Mouse (Mus musculus) heart, embryonic 15.5 days (tissue): ENCODE measurements around the gene Pip4k2c. TPM values are rescaled to one million over a fixed set of nuclear protein-coding genes. Genes with fewer than 3 reads are reported as not detected.

Experiments
- ATAC-seq: fragments of 200-750 bp; cut with Nextera tagmentation; replicated peaks from 2 replicates; pipeline ENCODE4 v1.8.0; 2017; ENCODE audit warnings: low read depth, moderate TSS enrichment; ENCODE audit not compliant: insufficient number of reproducible peaks, insufficient read depth, low FRiP score
- H3K27ac ChIP-seq: fragments of 300-500 bp; sonication (generic); 2 replicates; pipeline ENCODE4 v1.5.1; 2015; ENCODE audit warnings: mild to moderate bottlenecking, inconsistent platforms
- H3K27me3 ChIP-seq: fragments of 300-500 bp; sonication (generic); 2 replicates; pipeline ENCODE4 v1.6.1; 2015; ENCODE audit warnings: inconsistent platforms
- H3K36me3 ChIP-seq: fragments of 300-500 bp; sonication (generic); 2 replicates; pipeline ENCODE4 v1.6.1; 2015; ENCODE audit warnings: mild to moderate bottlenecking, inconsistent platforms
- H3K4me1 ChIP-seq: fragments of 300-500 bp; sonication (generic); replicated peaks from 2 replicates; pipeline ENCODE4 v1.6.1; 2015; ENCODE audit warnings: inconsistent platforms
- H3K4me2 ChIP-seq: fragments of 300-500 bp; sonication (generic); 2 replicates; pipeline ENCODE4 v1.6.1; 2015; ENCODE audit warnings: inconsistent platforms, mild to moderate bottlenecking, moderate library complexity
- H3K4me3 ChIP-seq: fragments of 300-500 bp; sonication (generic); 2 replicates; pipeline ENCODE4 v1.5.1; 2015; ENCODE audit warnings: mild to moderate bottlenecking, inconsistent platforms
- H3K9ac ChIP-seq: fragments of 300-500 bp; sonication (generic); 2 replicates; pipeline ENCODE4 v1.6.1; 2015; ENCODE audit warnings: mild to moderate bottlenecking, inconsistent platforms
- H3K9me3 ChIP-seq: fragments of 300-500 bp; sonication (generic); replicated peaks from 2 replicates; pipeline ENCODE4 v1.6.1; 2016; ENCODE audit warnings: inconsistent platforms
- WGBS: fragments of 180-500 bp; shearing (Covaris S2); methylation state at CpG from one replicate; pipeline ENCODE4 v1.1.7; 2015; ENCODE audit warnings: mixed read lengths; 5-methylcytosine and 5-hydroxymethylcytosine counted together
- polyA plus RNA-seq: library from polyadenylated mRNA; unstranded; fragments of >200 nt; fragmentation: Nextera tagmentation; extraction: Ambion mirVana; gene quantifications from 2 replicates; pipeline ENCODE4 v1.2.1, GENCODE M21; 2015

The Pip4k2c gene
- polyA plus RNA-seq, 1 experiment from 2014 or later = 23.2 TPM

DNA sequence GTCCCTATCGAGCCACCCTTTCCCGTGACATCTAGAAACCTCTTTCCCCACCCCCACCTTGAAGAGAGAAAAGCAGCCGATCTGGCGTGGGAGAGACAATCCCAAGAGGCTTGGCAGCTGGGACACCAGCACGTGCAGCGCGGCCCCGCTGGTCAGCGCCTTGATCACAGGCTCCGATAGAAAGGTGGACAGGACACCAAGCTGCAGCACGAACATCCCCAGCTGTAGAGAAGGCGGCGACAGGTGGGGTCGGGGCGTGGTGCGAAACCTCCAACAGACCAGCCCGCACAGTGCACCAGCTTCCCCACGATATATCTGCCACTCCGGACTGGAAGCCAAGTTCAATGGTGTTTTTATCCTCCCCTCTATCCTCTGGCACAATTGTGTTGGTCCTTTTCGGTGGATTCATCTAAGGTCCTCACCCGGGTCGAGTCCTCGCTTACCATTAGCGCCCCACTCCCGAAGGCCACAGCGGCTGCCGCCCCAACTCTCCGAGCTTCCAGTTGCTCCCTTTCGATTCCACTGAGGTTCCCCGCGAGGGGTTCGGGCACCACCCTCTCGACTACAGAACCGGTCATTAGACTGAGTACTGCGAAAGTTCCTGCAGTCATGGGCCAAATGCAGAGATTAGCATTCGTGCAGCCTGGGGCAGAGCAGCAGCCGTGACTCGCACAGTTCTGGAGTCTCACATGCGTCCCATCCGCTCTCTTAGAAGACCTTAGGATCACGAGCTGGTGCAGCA is 32.9 kb downstream of the Pip4k2c start:
- no peak for ATAC-seq
- Histone ChIP-seq H3K9ac (no peak overlapping the region), H3K27me3 (peaks cover 93% of the 10 kb centered on the region), H3K36me3 (no peaks in the 10 kb centered on the region), H3K9me3 (no peaks in the 10 kb centered on the region), H3K4me3 (peak overlapping the region; percentile 41), H3K4me1 (peaks cover 32% of the 10 kb centered on the region), H3K4me2 (peak overlapping the region; percentile 71), H3K27ac (no peak overlapping the region)
- WGBS = 5% methylated on average over 41 of the region's 41 CpGs

DNA sequence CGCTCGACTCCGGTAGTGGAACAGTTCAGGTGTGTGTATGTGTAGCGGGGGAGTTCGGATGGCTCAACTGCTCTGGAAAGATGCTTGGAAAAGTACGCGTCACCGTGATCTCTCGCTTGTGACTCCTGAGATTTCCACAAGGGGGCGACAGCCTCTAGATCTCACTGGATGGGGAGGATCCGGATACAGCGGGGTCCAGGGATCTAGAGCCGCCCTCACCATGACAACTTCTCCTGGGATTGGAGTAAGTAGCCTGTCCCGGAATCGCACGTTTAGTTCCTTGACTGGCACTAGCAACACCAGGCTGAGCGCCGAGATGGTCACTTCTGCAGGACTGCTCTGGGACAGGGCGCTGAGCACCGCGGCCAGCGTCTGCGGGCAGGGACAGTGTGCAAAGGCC is 33.7 kb downstream of the Pip4k2c start:
- no peak overlapping the region for H3K27ac ChIP-seq
- peaks cover 32% of the 10 kb centered on the region for H3K4me1 ChIP-seq
- no peaks in the 10 kb centered on the region for H3K9me3 ChIP-seq
- H3K27me3 ChIP-seq = peaks cover 85% of the 10 kb centered on the region
- ATAC-seq = peak; percentile 20; the same call in 1 of the 2 replicates
- peak overlapping the region; percentile 41 for H3K4me3 ChIP-seq
- peak overlapping the region; percentile 71 for H3K4me2 ChIP-seq
- H3K36me3 ChIP-seq = no peaks in the 10 kb centered on the region
- H3K9ac ChIP-seq = no peak overlapping the region
- WGBS = 2% methylated on average over 23 of the region's 23 CpGs

DNA sequence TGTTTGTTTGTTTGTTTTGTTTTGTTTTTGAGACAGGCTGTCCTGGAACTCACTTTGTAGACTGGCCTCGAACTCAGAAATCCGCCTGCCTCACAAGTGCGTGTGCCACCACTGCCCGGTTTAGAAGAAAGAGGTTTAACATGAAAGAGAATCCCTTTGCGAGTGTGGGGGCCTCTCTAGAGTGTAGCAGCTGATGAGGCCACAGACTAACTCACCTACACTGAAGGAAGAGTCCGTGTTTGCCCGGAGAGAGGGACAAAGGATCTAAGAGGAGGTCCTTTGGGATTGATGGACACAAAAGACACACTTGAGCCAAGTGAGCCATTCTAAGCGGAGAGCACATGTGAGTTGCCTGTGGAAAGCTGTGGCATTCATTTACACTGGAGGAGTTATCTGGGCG is 34.1 kb downstream of the Pip4k2c start:
- H3K9me3 ChIP-seq = no peaks in the 10 kb centered on the region
- no peak overlapping the region for H3K27ac ChIP-seq
- H3K9ac ChIP-seq = no peak overlapping the region
- no peak for ATAC-seq
- H3K4me1 ChIP-seq = peaks cover 32% of the 10 kb centered on the region
- H3K27me3 ChIP-seq = peaks cover 84% of the 10 kb centered on the region
- no peaks in the 10 kb centered on the region for H3K36me3 ChIP-seq
- 0 out of 2 replicates have a peak overlapping the region, but pooled peaks have one; percentile 41 for H3K4me3 ChIP-seq
- peak overlapping the region; percentile 71 for H3K4me2 ChIP-seq
- WGBS = 21% methylated on average over 9 of the region's 9 CpGs

DNA sequence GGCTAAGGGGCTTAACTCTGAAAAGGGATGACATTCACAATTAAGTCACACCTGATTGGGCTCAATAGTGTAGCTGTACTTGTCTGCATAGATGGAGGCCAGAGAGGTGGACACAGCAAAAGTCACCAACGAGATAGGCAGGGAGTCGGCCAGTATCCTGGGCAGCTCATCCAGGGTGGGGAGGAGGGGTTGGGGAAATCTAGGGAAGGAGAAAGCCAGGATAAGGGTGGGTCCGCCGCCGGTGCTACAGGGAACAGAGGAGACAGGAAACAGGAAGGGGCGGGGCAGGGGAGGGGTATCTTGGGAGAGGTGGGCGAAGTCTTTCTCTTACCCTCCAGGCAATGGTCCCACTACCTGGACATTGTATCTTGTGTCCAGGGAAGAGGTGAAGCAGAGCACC is 34.6 kb downstream of the Pip4k2c start:
- Histone ChIP-seq H3K36me3 (no peaks in the 10 kb centered on the region), H3K4me1 (peaks cover 32% of the 10 kb centered on the region), H3K27me3 (peaks cover 84% of the 10 kb centered on the region), H3K4me2 (0 out of 2 replicates have a peak overlapping the region, but pooled peaks have one; percentile 7), H3K9me3 (no peaks in the 10 kb centered on the region), H3K4me3 (no peak overlapping the region), H3K9ac (no peak overlapping the region), H3K27ac (no peak overlapping the region)
- no peak for ATAC-seq
- 10% methylated on average over 7 of the region's 7 CpGs for WGBS

DNA sequence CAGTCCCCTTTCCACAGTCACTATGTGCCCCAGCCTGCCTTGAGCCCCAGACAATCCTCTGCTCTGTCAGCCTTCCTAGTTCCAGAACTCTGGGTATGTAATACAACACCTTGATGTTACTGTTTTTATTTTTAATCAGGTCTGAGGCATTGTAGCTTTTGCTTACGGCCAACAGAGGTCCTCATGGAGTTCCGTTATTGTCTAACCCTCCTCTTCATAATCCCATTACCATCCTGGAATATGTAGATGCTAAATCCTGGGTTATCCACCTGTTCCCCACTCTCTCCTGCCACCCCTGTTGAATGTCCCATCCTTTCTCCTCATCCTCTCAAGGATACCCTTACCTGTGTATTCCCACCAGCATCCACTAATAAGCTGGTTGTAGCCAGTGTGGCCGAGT is 35.2 kb downstream of the Pip4k2c start:
- H3K4me1 ChIP-seq = peaks cover 34% of the 10 kb centered on the region
- peaks cover 85% of the 10 kb centered on the region for H3K27me3 ChIP-seq
- 43% methylated on average over 3 of the region's 3 CpGs for WGBS
- no peak overlapping the region for H3K4me2 ChIP-seq
- H3K9me3 ChIP-seq = no peaks in the 10 kb centered on the region
- no peak overlapping the region for H3K4me3 ChIP-seq
- H3K9ac ChIP-seq = no peak overlapping the region
- H3K27ac ChIP-seq = no peak overlapping the region
- ATAC-seq = no peak
- no peaks in the 10 kb centered on the region for H3K36me3 ChIP-seq

DNA sequence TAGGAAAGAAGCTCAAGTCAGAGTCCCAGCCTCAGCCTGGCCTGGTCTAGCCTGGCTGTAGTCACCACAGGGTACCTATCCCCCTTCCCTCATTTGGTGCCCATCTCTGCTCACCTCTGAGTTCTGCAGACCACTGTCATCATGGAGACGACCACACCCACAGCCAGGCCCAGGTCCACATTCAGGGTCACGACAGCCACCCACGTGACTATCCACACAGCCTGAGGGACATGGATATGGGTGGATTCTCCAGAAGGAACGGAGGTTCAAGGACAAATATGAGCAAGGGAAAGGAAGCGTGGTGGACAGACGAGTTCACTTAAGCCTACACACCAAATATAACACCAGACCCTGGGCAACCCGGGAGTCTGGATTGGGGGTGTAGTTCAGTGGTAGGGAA is 37.2 kb downstream of the Pip4k2c start:
- ATAC-seq = no peak
- no peak overlapping the region for H3K27ac ChIP-seq
- no peak overlapping the region for H3K4me2 ChIP-seq
- no peaks in the 10 kb centered on the region for H3K9me3 ChIP-seq
- no peak overlapping the region for H3K9ac ChIP-seq
- H3K4me1 ChIP-seq = peaks cover 38% of the 10 kb centered on the region
- no peaks in the 10 kb centered on the region for H3K36me3 ChIP-seq
- peaks cover 85% of the 10 kb centered on the region for H3K27me3 ChIP-seq
- no peak overlapping the region for H3K4me3 ChIP-seq
- WGBS = 82% methylated on average over 7 of the region's 7 CpGs

DNA sequence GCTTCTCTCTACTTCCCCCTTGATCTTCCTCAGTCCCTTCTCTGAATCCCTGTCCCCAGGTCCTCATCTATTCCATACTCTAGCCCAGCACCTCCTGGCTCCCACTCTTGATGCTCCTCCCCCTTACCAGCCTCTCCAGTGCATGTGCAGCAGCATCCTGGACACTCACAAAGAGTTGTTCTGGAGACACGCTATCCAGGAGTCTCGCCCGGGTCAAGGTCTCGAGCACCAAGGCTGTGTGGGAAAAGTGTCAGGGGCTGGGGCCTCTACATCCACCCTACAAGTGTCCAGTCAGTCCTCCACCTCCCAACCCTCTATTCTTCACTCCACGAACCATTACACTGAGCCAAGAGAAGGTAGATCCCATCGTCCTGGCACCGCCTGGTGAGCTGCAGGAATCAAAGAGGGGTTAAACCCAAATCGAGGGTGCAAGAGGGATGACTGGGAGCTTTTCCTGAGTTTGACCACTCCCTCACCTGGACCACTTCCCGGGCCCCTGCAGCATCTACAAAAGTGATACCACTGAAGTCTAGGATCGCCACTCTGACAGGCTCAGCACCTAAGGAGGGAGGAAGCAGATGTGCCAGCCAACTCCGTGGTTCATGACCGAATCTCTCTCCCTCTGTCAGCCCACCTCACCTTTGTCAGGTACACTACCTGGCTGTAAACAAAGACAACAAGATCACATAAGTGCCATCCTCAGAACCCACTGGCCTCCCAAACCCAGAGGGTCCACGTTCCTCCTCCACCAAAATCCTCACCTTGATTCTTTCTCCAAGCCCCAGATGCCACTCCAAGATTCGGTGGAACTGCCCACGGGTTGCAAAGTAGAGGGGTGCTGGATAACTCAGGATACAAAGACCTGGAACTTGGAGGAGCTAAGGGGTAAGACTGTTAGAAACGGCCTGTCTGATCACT is 38.0 kb downstream of the Pip4k2c start:
- no peak for ATAC-seq
- peaks cover 84% of the 10 kb centered on the region for H3K27me3 ChIP-seq
- WGBS = 76% methylated on average over 16 of the region's 16 CpGs

DNA sequence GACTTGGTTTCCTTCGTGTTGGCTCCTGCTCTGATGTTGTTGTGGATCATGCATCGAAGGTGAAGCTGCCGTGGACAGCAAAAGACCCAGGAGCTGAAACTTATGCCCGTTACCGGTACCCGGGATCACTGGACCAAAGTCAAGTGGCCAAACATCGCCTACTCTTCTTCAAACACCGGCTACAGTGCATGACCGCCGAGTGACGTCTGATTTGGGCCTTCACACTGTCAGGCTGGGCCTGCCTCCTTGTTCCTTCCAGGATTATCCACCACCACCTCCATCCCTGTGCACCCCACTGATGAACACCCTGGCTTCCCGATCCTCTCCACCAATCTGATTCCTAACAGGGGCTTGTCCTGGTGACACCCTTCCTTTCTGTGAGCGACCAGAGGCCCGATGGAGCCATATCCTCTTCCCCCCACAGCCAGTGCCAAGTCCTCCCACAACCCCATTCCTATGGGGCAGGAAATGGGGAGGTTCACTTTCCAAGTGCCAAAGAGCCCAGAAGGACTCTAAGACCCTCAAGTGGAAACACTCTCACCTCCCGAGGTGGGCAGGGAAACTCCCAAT is 39.7 kb downstream of the Pip4k2c start:
- H3K9ac ChIP-seq = no peak overlapping the region
- H3K4me1 ChIP-seq = peaks cover 23% of the 10 kb centered on the region
- no peaks in the 10 kb centered on the region for H3K9me3 ChIP-seq
- no peak overlapping the region for H3K27ac ChIP-seq
- ATAC-seq = no peak
- no peak overlapping the region for H3K4me3 ChIP-seq
- H3K27me3 ChIP-seq = peaks cover 84% of the 10 kb centered on the region
- no peaks in the 10 kb centered on the region for H3K36me3 ChIP-seq
- 76% methylated on average over 15 of the region's 15 CpGs for WGBS
- H3K4me2 ChIP-seq = no peak overlapping the region

More for the DNA sequence above, 38.0 kb downstream of the Pip4k2c start:
- Histone ChIP-seq H3K9ac (no peak overlapping the region), H3K36me3 (no peaks in the 10 kb centered on the region), H3K27ac (no peak overlapping the region), H3K4me2 (no peak overlapping the region), H3K4me3 (no peak overlapping the region), H3K4me1 (peaks cover 34% of the 10 kb centered on the region), H3K9me3 (no peaks in the 10 kb centered on the region)

DNA sequence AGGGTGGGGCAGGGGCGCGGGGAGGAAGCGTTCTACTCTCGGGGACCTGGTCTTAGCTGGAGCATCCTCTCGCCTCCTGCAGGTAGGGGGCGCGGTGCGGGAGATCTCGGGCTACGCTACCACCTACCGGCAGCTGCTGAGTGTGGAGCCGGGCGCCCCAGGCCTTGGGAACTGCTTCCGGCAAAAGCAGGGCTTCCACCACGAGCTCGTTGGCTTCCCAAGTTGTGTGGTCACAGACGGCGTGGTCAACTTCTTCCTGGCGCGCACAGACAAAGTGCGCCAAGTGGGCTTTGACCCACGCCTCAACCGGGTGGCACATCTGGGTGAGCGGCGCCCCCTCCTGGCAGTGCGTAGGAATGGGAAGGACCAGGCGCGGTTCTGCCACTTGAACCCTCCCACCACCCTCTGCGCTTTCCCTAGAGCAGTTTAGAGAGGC is 40.5 kb downstream of the Pip4k2c start:
- Histone ChIP-seq H3K9ac (peak overlapping the region; percentile 8; the same call in 1 of the 2 replicates), H3K27ac (no peak overlapping the region)

DNA sequence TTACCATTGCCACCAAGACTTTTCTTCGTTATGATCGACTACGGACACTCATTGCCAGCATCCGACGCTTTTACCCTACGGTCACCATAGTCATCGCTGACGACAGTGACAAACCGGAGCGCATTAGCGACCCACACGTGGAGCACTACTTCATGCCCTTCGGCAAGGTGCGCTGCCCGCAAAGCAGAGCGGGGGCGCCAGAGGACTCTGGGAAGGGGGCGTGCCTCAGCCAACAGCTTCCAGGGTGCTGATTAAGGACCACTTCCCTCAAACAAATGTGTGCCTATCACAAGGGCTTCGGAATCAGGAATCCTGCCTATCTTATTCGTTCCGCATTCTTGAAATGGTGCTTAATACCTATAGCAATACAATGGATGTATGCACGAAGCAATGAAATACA is 41.4 kb downstream of the Pip4k2c start:
- 8% methylated on average over 22 of the region's 22 CpGs for WGBS
- ATAC-seq = no peak
- Histone ChIP-seq H3K4me1 (peaks cover 36% of the 10 kb centered on the region), H3K4me2 (peak overlapping the region; percentile 72), H3K9me3 (no peaks in the 10 kb centered on the region), H3K27ac (no peak overlapping the region), H3K27me3 (peaks cover 86% of the 10 kb centered on the region), H3K9ac (no peak overlapping the region), H3K36me3 (no peaks in the 10 kb centered on the region), H3K4me3 (peak overlapping the region; percentile 44)

More for the DNA sequence above, 40.5 kb downstream of the Pip4k2c start:
- Histone ChIP-seq H3K4me1 (peaks cover 28% of the 10 kb centered on the region), H3K4me2 (peak overlapping the region; percentile 72), H3K27me3 (peaks cover 84% of the 10 kb centered on the region), H3K9me3 (no peaks in the 10 kb centered on the region), H3K36me3 (no peaks in the 10 kb centered on the region), H3K4me3 (peak overlapping the region; percentile 44)
- peak; percentile 45; the same call in 1 of the 2 replicates for ATAC-seq
- 1% methylated on average over 29 of the region's 29 CpGs for WGBS

DNA sequence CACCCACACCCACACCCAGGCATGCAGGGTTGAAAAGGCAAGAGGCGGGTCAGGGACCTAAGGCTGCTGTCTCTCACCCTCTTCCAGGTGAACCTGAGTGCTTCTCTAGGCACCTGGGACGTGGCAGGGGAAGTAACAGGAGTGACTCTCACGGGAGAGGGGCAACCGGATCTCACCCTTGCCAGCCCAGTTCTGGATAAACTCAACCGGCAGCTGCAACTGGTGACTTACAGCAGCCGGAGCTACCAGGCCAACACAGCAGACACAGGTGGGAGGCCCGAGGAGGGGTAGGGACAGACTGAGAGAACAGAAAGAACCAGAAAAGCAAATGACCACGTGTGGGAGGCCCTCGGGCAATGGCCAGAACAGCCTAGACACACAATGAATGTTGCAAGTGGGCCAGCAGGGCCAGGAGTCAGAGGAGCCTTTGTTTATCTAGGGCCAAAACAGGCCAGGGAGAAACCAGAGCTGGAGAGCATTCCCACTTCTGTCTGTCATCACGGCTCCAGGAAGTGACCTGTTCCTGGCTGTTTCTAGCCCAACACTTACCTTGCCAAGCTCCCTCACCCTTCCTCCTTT is 43.7 kb downstream of the Pip4k2c start:
- Histone ChIP-seq H3K4me3 (no peak overlapping the region), H3K4me2 (no peak overlapping the region), H3K9ac (no peak overlapping the region), H3K4me1 (peaks cover 41% of the 10 kb centered on the region), H3K36me3 (no peaks in the 10 kb centered on the region), H3K27ac (no peak overlapping the region), H3K27me3 (peaks cover 96% of the 10 kb centered on the region), H3K9me3 (no peaks in the 10 kb centered on the region)
- 23% methylated on average over 10 of the region's 10 CpGs for WGBS
- no peak for ATAC-seq
